ENCODE assay signal across 9 mouse cellular contexts in genomic region chr8:106905727-106906480, GRCm38 (mm10). TPM values are rescaled to one million over a fixed set of nuclear protein-coding genes. Genes with fewer than 3 reads are reported as not detected.
DNase-seq lines count a peak whose midpoint lies in the region; ATAC-seq and TF ChIP-seq lines count a peak whose summit lies in the region.
"Had no signal": no experiment of that assay in that cellular context is flagged by ENCODE, and none has a peak within 500 bp of the region (broad histone marks: within the 10 kb centered on the region; RNA-seq: fewer than 3 reads in every experiment).

No protein-coding gene starts in this region.

- no peak overlapping the region for H3K27ac ChIP-seq in kidney, adult 2 months (ENCODE audit: insufficient read depth, low read depth, low read length)
- H3K27ac ChIP-seq in kidney, embryonic 14.5 days (ENCODE audit: low read depth, low read length): no peak overlapping the region
- H3K27ac ChIP-seq in ES-Bruce4 (ENCODE audit: insufficient read depth, low read length): no peak overlapping the region
- H3K27ac ChIP-seq: limb, embryonic 13.5 days had no signal

- no peak for TF ChIP-seq POLR2A in kidney, adult 2 months (IDR thresholded peaks at IDR 0.05; ENCODE audit: low read depth, low read length)
- no peak for TF ChIP-seq POLR2A in ES-Bruce4 (IDR thresholded peaks at IDR 0.05; ENCODE audit: insufficient read depth, low read length)
- TF ChIP-seq POLR2A in brain, embryonic 14.5 days (IDR thresholded peaks at IDR 0.05; ENCODE audit: borderline replicate concordance, extremely low read depth, insufficient read depth, insufficient read length, poor library complexity, severe bottlenecking): no peak

- intact Hi-C loops in gastrocnemius, postnatal 36 days (cut with DNase I): loop anchor here (2.0 kb wide), 1 partner anchor 99 kb away; no protein-coding TSS in a partner anchor

- 91% methylated on average over 17 of the region's 17 CpGs for WGBS in kidney, adult 2 months
- 93% methylated on average over 17 of the region's 17 CpGs for WGBS in kidney, embryonic 14.5 days

- peaks cover 4% of the 10 kb centered on the region for H3K36me3 ChIP-seq in kidney, adult 2 months (ENCODE audit: control insufficient read depth, insufficient read depth, low read length)
- H3K36me3 ChIP-seq in kidney, embryonic 14.5 days (ENCODE audit: control insufficient read depth, insufficient read depth, low read length): peaks cover 81% of the 10 kb centered on the region
- peaks cover 80% of the 10 kb centered on the region for H3K36me3 ChIP-seq in ES-Bruce4 (ENCODE audit: control insufficient read depth, insufficient read depth, low read length, poor library complexity, severe bottlenecking)

- peak; percentile 76 for DNase-seq in kidney, adult 2 months
- DNase-seq in brain, embryonic 14.5 days (ENCODE audit: low read depth): peak; percentile 71
- DNase-seq in gastrocnemius, postnatal 36 days: peak; percentile 56 to 57
- peak; percentile 66 to 80 for DNase-seq in layer of hippocampus, postnatal 14 days (ENCODE audit: low spot score in 2 of 2)
- peak; percentile 64 for DNase-seq in naive thymus-derived CD4-positive, alpha-beta T cell, adult 2 months (ENCODE audit: low read depth)

- no peak overlapping the region for H3K4me3 ChIP-seq in kidney, adult 2 months (ENCODE audit: insufficient read depth, low read depth, low read length)
- no peak overlapping the region for H3K4me3 ChIP-seq in kidney, embryonic 14.5 days (ENCODE audit: low read length)
- H3K4me3 ChIP-seq in ES-Bruce4 (ENCODE audit: low read depth, low read length): no peak overlapping the region
- H3K4me3 ChIP-seq: limb, embryonic 13.5 days had no signal

- H3K9me3 ChIP-seq in kidney, embryonic 14.5 days (ENCODE audit: control insufficient read depth, low read length): no peaks in the 10 kb centered on the region
- H3K9me3 ChIP-seq in ES-Bruce4 (replicated peaks; ENCODE audit: control insufficient read depth, insufficient read depth, low read length, poor library complexity, severe bottlenecking): no peaks in the 10 kb centered on the region
- H3K9me3 ChIP-seq: limb, embryonic 13.5 days had no signal

- no peaks in the 10 kb centered on the region for H3K27me3 ChIP-seq in kidney, adult 2 months (replicated peaks; ENCODE audit: control insufficient read depth, insufficient read depth, low read length)
- H3K27me3 ChIP-seq in kidney, embryonic 14.5 days (ENCODE audit: control insufficient read depth, insufficient read depth, low read length): no peaks in the 10 kb centered on the region
- H3K27me3 ChIP-seq in ES-Bruce4 (ENCODE audit: control insufficient read depth, insufficient read depth, low read length, poor library complexity, severe bottlenecking): no peaks in the 10 kb centered on the region
- H3K27me3 ChIP-seq: limb, embryonic 13.5 days had no signal

- H3K4me2 ChIP-seq in kidney, embryonic 14.5 days (replicated peaks; ENCODE audit: low read depth, low read length): no peak overlapping the region
- H3K4me2 ChIP-seq: limb, embryonic 13.5 days had no signal

- no peak overlapping the region for H3K9ac ChIP-seq in kidney, embryonic 14.5 days (ENCODE audit: low read depth, low read length)
- H3K9ac ChIP-seq in ES-Bruce4 (ENCODE audit: low read depth, poor library complexity, severe bottlenecking): no peak overlapping the region
- H3K9ac ChIP-seq: limb, embryonic 13.5 days had no signal

- TF ChIP-seq CTCF in kidney, adult 2 months (conservative IDR thresholded peaks at IDR 0.05; ENCODE audit: insufficient read depth, insufficient read length, low read depth, low read length): peak; percentile 65
- peak; percentile 42 for TF ChIP-seq CTCF in ES-Bruce4 (IDR thresholded peaks at IDR 0.05; ENCODE audit: low read depth, low read length)
- peak; percentile 60; the same call in 1 of the 2 replicates for TF ChIP-seq CTCF in brain, embryonic 14.5 days (IDR thresholded peaks at IDR 0.05; ENCODE audit: borderline replicate concordance, extremely low read depth, insufficient read depth, insufficient read length)

- ATAC-seq in kidney, embryonic 14.5 days (ENCODE audit: low FRiP score, low TSS enrichment): no peak
- ATAC-seq in monocyte, adult 5-6 weeks (replicated peaks; ENCODE audit: insufficient number of reproducible peaks, low FRiP score, low TSS enrichment, poor library complexity, severe bottlenecking): no peak

- no peak for TF ChIP-seq EP300 in ES-Bruce4 (IDR thresholded peaks at IDR 0.05; ENCODE audit: insufficient read depth, low read depth, low read length)

- H3K4me1 ChIP-seq in kidney, adult 2 months (ENCODE audit: control insufficient read depth, insufficient read depth, low read length): peaks cover 7% of the 10 kb centered on the region; the same call in 1 of the 2 replicates
- no peaks in the 10 kb centered on the region for H3K4me1 ChIP-seq in kidney, embryonic 14.5 days (ENCODE audit: control insufficient read depth, insufficient read depth, low read length)
- H3K4me1 ChIP-seq in ES-Bruce4 (ENCODE audit: control insufficient read depth, insufficient read depth, low read length): peaks cover 3% of the 10 kb centered on the region
- H3K4me1 ChIP-seq: limb, embryonic 13.5 days had no signal

RNA-seq across cellular contexts. Expression of gene Utp4, which starts 12.5 kb away (rescaled TPM):
- polyA plus RNA-seq in kidney, adult 2 months (2012; rRNA removed): 24.1 and 24.5 TPM in 2 replicates
- 72.7 and 92.6 TPM in 2 replicates for polyA plus RNA-seq in kidney, embryonic 14.5 days (2014; fragmentation: Nextera tagmentation; extraction: Ambion mirVana)
- polyA plus RNA-seq in ES-Bruce4 (2011; ENCODE audit: insufficient read depth, insufficient read length, low read depth, missing spikeins): 109 and 113 TPM in 2 replicates
- 32.4 and 40.2 TPM in 2 replicates for polyA plus RNA-seq in brain, embryonic 14.5 days (2012; rRNA removed)
- 10 to 100 TPM; 18.0 to 21.0 TPM for total RNA-seq in gastrocnemius, postnatal 36 days (2021)
- total RNA-seq in layer of hippocampus, postnatal 14 days (2021): 10 to 100 TPM; 36.2 to 38.0 TPM
- 11.8 to 14.7 TPM (median 13.0 TPM) in 3 replicates for total RNA-seq in monocyte, adult 5-6 weeks (2017)

RNA-seq across cellular contexts. Expression of gene Sntb2, which starts 29.6 kb away (rescaled TPM):
- polyA plus RNA-seq in kidney, adult 2 months (2012; rRNA removed): 9.4 and 10.4 TPM in 2 replicates
- 18.7 and 19.4 TPM in 2 replicates for polyA plus RNA-seq in kidney, embryonic 14.5 days (2014; fragmentation: Nextera tagmentation; extraction: Ambion mirVana)
- polyA plus RNA-seq in ES-Bruce4 (2011; ENCODE audit: insufficient read depth, insufficient read length, low read depth, missing spikeins): 21.9 and 26.5 TPM in 2 replicates
- 4.0 and 5.7 TPM in 2 replicates for polyA plus RNA-seq in brain, embryonic 14.5 days (2012; rRNA removed)
- total RNA-seq in gastrocnemius, postnatal 36 days (2021): 1 to 10 TPM; 5.0 to 5.6 TPM
- 10 to 100 TPM; 11.9 to 13.0 TPM for total RNA-seq in layer of hippocampus, postnatal 14 days (2021)
- total RNA-seq in monocyte, adult 5-6 weeks (2017): 11.4 to 17.9 TPM (median 13.6 TPM) in 3 replicates

RNA-seq across cellular contexts. Expression of gene Has3, which starts 35.9 kb away (rescaled TPM):
- polyA plus RNA-seq in kidney, adult 2 months (2012; rRNA removed): 0.72 and 0.98 TPM in 2 replicates
- 1.2 and 1.3 TPM in 2 replicates for polyA plus RNA-seq in kidney, embryonic 14.5 days (2014; fragmentation: Nextera tagmentation; extraction: Ambion mirVana)
- 0.18 and 0.46 TPM in 2 replicates for polyA plus RNA-seq in ES-Bruce4 (2011; ENCODE audit: insufficient read depth, insufficient read length, low read depth, missing spikeins)
- polyA plus RNA-seq in brain, embryonic 14.5 days (2012; rRNA removed): 8.0 and 9.0 TPM in 2 replicates
- total RNA-seq in gastrocnemius, postnatal 36 days (2021): under 1 TPM; 0.59 to 0.69 TPM
- total RNA-seq in layer of hippocampus, postnatal 14 days (2021): 1 to 10 TPM; 4.3 to 4.7 TPM
- total RNA-seq in monocyte, adult 5-6 weeks (2017): 0.32 to 1.6 TPM (median 1.4 TPM) in 3 replicates
